Mouse (Mus musculus): ENCODE measurements at regions not wholly inside any gene's neighbourhood (a gene's known extent, or its start where the extent isn't known, plus 50 kb on each side); places are given as distances from the start of the nearest gene placed in this dataset.

DNA sequence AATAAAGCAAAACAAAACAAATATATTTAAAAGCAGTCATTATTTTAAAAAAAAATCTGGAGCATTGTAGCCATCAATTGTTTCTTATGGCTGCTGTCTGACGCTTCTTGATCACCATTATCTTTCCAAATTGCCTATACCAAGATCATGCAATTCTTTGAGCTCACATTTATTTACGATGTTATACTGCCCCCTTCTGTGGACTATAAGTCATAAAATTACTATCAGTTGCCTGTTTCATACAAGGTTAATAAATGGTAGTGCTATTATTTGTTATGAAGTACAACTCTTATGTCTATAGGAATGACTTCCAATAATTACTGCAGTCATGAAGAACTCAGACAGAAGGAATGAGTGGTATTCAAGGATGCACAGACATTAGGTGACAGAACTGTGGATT is 57.3 kb upstream of the Eda2r start:
- Histone ChIP-seq H3K9ac (replicated peaks; ENCODE audit: low read depth, low read length) (no peak overlapping the region), H3K36me3 (ENCODE audit: control insufficient read depth, insufficient read depth, low read length) (no peaks in the 10 kb centered on the region), H3K4me3 (ENCODE audit: low read depth, low read length) (no peak overlapping the region), H3K27me3 (ENCODE audit: control insufficient read depth, insufficient read depth, low read length) (no peaks in the 10 kb centered on the region), H3K4me1 (ENCODE audit: control insufficient read depth, insufficient read depth, low read length) (no peaks in the 10 kb centered on the region), H3K27ac (ENCODE audit: low read depth, low read length) (no peak overlapping the region), H3K9me3 (ENCODE audit: control insufficient read depth, low read length) (no peaks in the 10 kb centered on the region), H3K4me2 (ENCODE audit: low read depth, low read length) (no peak overlapping the region)
- 53% methylated on average over 2 of the region's 2 CpGs for WGBS
- ATAC-seq (ENCODE audit: low read depth) = no peak

DNA sequence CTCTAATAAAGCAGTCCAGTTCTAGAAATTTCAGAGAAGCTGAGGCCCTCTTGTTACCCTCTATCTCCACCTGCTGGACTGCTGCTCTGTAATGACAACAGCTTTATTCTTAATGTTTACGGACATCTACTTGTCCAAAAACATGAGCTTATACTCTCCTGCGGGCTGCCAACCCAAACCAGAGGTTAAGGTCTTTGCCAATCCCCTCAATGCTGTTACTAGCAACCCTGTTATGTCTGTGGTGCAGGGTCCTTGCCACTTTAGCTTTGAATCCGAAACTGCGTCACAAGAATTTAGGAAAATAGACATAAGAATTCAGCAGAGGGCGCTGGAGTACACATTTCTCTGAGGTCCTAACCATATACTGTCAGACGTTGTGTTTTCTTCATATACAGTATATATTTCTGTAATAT is 54.4 kb upstream of the Eda2r start:
- H3K4me2 ChIP-seq (ENCODE audit: low read depth, low read length) = peak overlapping the region; percentile 42; the same call in 1 of the 2 replicates
- H3K27ac ChIP-seq (ENCODE audit: low read depth, low read length) = no peak overlapping the region
- WGBS = 25% methylated on average over 6 of the region's 6 CpGs
- H3K9me3 ChIP-seq (ENCODE audit: control insufficient read depth, low read length) = no peaks in the 10 kb centered on the region
- no peaks in the 10 kb centered on the region for H3K4me1 ChIP-seq (ENCODE audit: control insufficient read depth, insufficient read depth, low read length)
- H3K4me3 ChIP-seq (ENCODE audit: low read depth, low read length) = peak overlapping the region; percentile 27
- no peaks in the 10 kb centered on the region for H3K27me3 ChIP-seq (ENCODE audit: control insufficient read depth, insufficient read depth, low read length)
- no peak overlapping the region for H3K9ac ChIP-seq (replicated peaks; ENCODE audit: low read depth, low read length)
- H3K36me3 ChIP-seq (ENCODE audit: control insufficient read depth, insufficient read depth, low read length) = no peaks in the 10 kb centered on the region
- ATAC-seq (ENCODE audit: low read depth) = peak; percentile 91

All from neural tube, embryonic 14.5 days (tissue).